Mouse (Mus musculus): ENCODE measurements around the gene Rsph1. TPM values are rescaled to one million over a fixed set of nuclear protein-coding genes. Genes with fewer than 3 reads are reported as not detected.
"Not testable (repeated sequence)": the region's sequence is repeated elsewhere in the genome, so short reads cannot be mapped to it uniquely, and the experiment has no call there.

Gene Rsph1
- total RNA-seq, 2 experiments from 2014 or later = 15.4 to 16.7 TPM

GRCm38 (mm10) chr17:31279541-31279940 is 2.4 kb upstream of the Rsph1 start:
- DNase-seq (ENCODE audit: low spot score in 2 of 2) = no peak

- no peak for DNase-seq (ENCODE audit: low spot score in 2 of 2)
Measured at GRCm38 (mm10) chr17:31277931-31278330, 748 bp upstream of the Rsph1 start.

GRCm38 (mm10) chr17:31276207-31276921 is 819 bp downstream of the Rsph1 start:
- DNase-seq (ENCODE audit: low spot score in 2 of 2) = no peak

GRCm38 (mm10) chr17:31275181-31275580 is 2.0 kb downstream of the Rsph1 start:
- no peak for DNase-seq (ENCODE audit: low spot score in 2 of 2)

- no peak for DNase-seq (ENCODE audit: low spot score in 2 of 2)
Measured at GRCm38 (mm10) chr17:31273631-31274030, 3.6 kb downstream of the Rsph1 start.

- no peak for DNase-seq (ENCODE audit: low spot score in 2 of 2)
Measured at GRCm38 (mm10) chr17:31272416-31273165, 4.6 kb downstream of the Rsph1 start.

GRCm38 (mm10) chr17:31271136-31271851 is 5.9 kb downstream of the Rsph1 start:
- no peak for DNase-seq (ENCODE audit: low spot score in 2 of 2)

- DNase-seq (ENCODE audit: low spot score in 2 of 2) = not testable (repeated sequence)
Measured at GRCm38 (mm10) chr17:31270736-31271135, 6.4 kb downstream of the Rsph1 start.

- no peak for DNase-seq (ENCODE audit: low spot score in 2 of 2)
Measured at GRCm38 (mm10) chr17:31270246-31270645, 6.9 kb downstream of the Rsph1 start.

- DNase-seq (ENCODE audit: low spot score in 2 of 2) = no peak
Measured at GRCm38 (mm10) chr17:31269761-31270160, 7.4 kb downstream of the Rsph1 start.

- no peak for DNase-seq (ENCODE audit: low spot score in 2 of 2)
Measured at GRCm38 (mm10) chr17:31268016-31268415, 9.2 kb downstream of the Rsph1 start.

GRCm38 (mm10) chr17:31267603-31268002 is 9.6 kb downstream of the Rsph1 start:
- no peak for DNase-seq (ENCODE audit: low spot score in 2 of 2)

GRCm38 (mm10) chr17:31267138-31267537 is 10.0 kb downstream of the Rsph1 start:
- no peak for DNase-seq (ENCODE audit: low spot score in 2 of 2)

- no peak for DNase-seq (ENCODE audit: low spot score in 2 of 2)
Measured at GRCm38 (mm10) chr17:31266321-31266950, 10.7 kb downstream of the Rsph1 start.

- DNase-seq (ENCODE audit: low spot score in 2 of 2) = no peak
Measured at GRCm38 (mm10) chr17:31265831-31266230, 11.4 kb downstream of the Rsph1 start.

- DNase-seq (ENCODE audit: low spot score in 2 of 2) = no peak
Measured at GRCm38 (mm10) chr17:31265171-31265572, 12.0 kb downstream of the Rsph1 start.

- DNase-seq (ENCODE audit: low spot score in 2 of 2) = no peak
Measured at GRCm38 (mm10) chr17:31264372-31264771, 12.8 kb downstream of the Rsph1 start.

GRCm38 (mm10) chr17:31263770-31264169 is 13.4 kb downstream of the Rsph1 start:
- DNase-seq (ENCODE audit: low spot score in 2 of 2) = no peak

- DNase-seq (ENCODE audit: low spot score in 2 of 2) = no peak
Measured at GRCm38 (mm10) chr17:31262715-31263114, 14.5 kb downstream of the Rsph1 start.

GRCm38 (mm10) chr17:31261352-31261751 is 15.8 kb downstream of the Rsph1 start:
- no peak for DNase-seq (ENCODE audit: low spot score in 2 of 2)

- no peak for DNase-seq (ENCODE audit: low spot score in 2 of 2)
Measured at GRCm38 (mm10) chr17:31260430-31260829, 16.8 kb downstream of the Rsph1 start.
